Mouse (Mus musculus): ENCODE data around the gene Atp5s. TPM values are rescaled to one million over a fixed set of nuclear protein-coding genes. Genes with fewer than 3 reads are reported as not detected.

The Atp5s gene
- polyA plus RNA-seq, 1 experiment from 2014 or later, result 20.6 TPM

DNA sequence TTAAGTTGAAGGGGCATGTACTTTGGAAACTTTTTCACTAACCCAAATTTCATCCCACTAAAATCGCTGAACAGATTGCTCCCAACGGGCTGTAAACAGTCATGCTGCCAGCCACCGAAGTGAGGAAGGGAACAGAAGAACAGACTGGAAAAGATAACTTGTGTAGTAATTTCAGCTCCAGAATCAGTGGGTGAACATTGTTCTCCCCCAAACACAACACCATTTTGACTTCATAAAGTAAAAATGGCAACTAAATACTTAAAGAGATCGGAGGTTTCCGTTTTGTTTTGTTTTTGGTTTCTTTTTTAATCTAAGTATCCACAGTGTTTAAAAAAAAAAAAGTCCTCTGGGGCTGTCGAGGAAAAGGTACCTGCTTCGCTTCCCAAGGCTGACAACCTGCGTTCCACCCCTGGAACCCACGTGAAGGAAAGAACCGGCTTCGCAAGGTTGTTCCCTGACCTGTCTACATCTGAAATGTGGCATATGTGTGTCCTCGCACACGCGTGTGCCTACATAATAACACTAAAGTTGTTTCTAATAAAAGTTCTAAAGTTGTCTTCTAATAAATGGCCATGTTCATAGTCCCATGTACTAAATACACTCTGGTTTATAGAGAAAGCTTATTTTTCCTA is 41.8 kb upstream of the Atp5s start:
- TF ChIP-seq EP300 (optimal IDR thresholded peaks at IDR 0.05) (no peak), CTCF (IDR thresholded peaks at IDR 0.05; ENCODE audit: low read depth) (no peak)
- Histone ChIP-seq H3K4me1 (replicated peaks; ENCODE audit: control insufficient read depth, insufficient read depth) (no peaks in the 10 kb centered on the region), H3K9me3 (ENCODE audit: control insufficient read depth, low read length) (no peaks in the 10 kb centered on the region), H3K27ac (replicated peaks) (peak overlapping the region; percentile 8; the same call in 1 of the 2 replicates), H3K36me3 (ENCODE audit: control insufficient read depth, insufficient read depth, low read length) (no peaks in the 10 kb centered on the region), H3K4me2 (replicated peaks; ENCODE audit: low read depth) (peak overlapping the region; percentile 72), H3K27me3 (ENCODE audit: control insufficient read depth, insufficient read depth, low read length) (no peaks in the 10 kb centered on the region), H3K9ac (ENCODE audit: low read length) (no peak overlapping the region), H3K4me3 (ENCODE audit: low read depth, low read length) (peak overlapping the region; percentile 95)
- 33% methylated on average over 14 of the region's 14 CpGs for WGBS
- ATAC-seq (ENCODE audit: low FRiP score, low TSS enrichment), result no peak
- peak; percentile 28 for DNase-seq (ENCODE audit: low spot score)

DNA sequence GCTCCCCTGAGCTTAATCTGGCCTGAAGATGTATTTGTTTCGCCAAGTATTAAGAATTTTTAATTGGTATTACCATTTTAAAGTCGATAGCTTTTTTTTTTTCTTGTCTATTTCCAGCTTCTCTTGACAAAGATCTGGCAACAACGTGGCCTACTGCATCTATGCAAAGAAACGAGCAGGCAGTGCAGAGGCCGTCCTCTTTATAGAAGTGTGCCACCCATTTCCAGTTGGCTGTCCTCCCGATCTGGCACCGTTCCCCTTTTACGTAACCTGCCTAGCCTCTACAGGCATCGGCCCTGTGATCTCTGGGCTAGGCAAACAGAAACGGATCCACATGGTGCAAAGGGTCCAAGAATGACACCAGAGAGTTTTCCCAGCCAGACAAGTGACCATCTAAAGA is 41.2 kb upstream of the Atp5s start:
- DNase-seq (ENCODE audit: low spot score) (peak; percentile 81), ATAC-seq (ENCODE audit: low FRiP score, low TSS enrichment) (peak; percentile 50; the same call in 1 of the 2 replicates)
- no peak for TF ChIP-seq CTCF (IDR thresholded peaks at IDR 0.05; ENCODE audit: low read depth)
- no peak for TF ChIP-seq EP300 (optimal IDR thresholded peaks at IDR 0.05)
- Histone ChIP-seq H3K36me3 (ENCODE audit: control insufficient read depth, insufficient read depth, low read length) (no peaks in the 10 kb centered on the region), H3K9me3 (ENCODE audit: control insufficient read depth, low read length) (no peaks in the 10 kb centered on the region), H3K27ac (replicated peaks) (peak overlapping the region; percentile 8; the same call in 1 of the 2 replicates), H3K4me1 (replicated peaks; ENCODE audit: control insufficient read depth, insufficient read depth) (no peaks in the 10 kb centered on the region), H3K27me3 (ENCODE audit: control insufficient read depth, insufficient read depth, low read length) (no peaks in the 10 kb centered on the region), H3K9ac (ENCODE audit: low read length) (peak overlapping the region; percentile 13; the same call in 1 of the 2 replicates), H3K4me3 (ENCODE audit: low read depth, low read length) (no peak overlapping the region), H3K4me2 (replicated peaks; ENCODE audit: low read depth) (peak overlapping the region; percentile 72; the same call in 1 of the 2 replicates)
- WGBS, result 25% methylated on average over 10 of the region's 10 CpGs

DNA sequence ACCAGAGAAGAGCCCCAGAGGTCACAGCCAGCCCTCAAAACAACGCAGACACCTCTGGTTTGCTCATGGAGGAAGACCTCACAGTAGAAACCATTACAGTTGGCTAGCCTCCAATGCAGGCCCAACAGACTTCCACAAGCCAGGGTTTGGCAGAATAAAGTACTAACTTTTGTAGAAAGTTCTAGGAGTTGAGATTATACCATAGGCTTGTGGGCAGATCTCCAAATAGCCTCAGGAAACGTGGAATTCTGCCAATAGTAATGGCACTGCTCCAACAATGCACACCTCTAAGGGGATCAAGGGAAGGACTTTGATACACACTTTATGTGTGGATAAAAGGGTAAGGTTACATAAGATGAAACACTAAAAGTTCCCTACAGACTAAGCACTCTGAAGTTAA is 36.4 kb upstream of the Atp5s start:
- Histone ChIP-seq H3K27me3 (ENCODE audit: control insufficient read depth, insufficient read depth, low read length) (no peaks in the 10 kb centered on the region), H3K9me3 (ENCODE audit: control insufficient read depth, low read length) (no peaks in the 10 kb centered on the region), H3K4me2 (replicated peaks; ENCODE audit: low read depth) (no peak overlapping the region), H3K27ac (replicated peaks) (no peak overlapping the region), H3K9ac (ENCODE audit: low read length) (no peak overlapping the region), H3K4me1 (replicated peaks; ENCODE audit: control insufficient read depth, insufficient read depth) (no peaks in the 10 kb centered on the region), H3K4me3 (ENCODE audit: low read depth, low read length) (no peak overlapping the region), H3K36me3 (ENCODE audit: control insufficient read depth, insufficient read depth, low read length) (no peaks in the 10 kb centered on the region)
- WGBS, result 17% methylated on average over 2 of the region's 2 CpGs
- TF ChIP-seq CTCF (IDR thresholded peaks at IDR 0.05; ENCODE audit: low read depth) (no peak), EP300 (optimal IDR thresholded peaks at IDR 0.05) (no peak)
- DNase-seq (ENCODE audit: low spot score) (peak; percentile 81), ATAC-seq (ENCODE audit: low FRiP score, low TSS enrichment) (peak; percentile 69)

DNA sequence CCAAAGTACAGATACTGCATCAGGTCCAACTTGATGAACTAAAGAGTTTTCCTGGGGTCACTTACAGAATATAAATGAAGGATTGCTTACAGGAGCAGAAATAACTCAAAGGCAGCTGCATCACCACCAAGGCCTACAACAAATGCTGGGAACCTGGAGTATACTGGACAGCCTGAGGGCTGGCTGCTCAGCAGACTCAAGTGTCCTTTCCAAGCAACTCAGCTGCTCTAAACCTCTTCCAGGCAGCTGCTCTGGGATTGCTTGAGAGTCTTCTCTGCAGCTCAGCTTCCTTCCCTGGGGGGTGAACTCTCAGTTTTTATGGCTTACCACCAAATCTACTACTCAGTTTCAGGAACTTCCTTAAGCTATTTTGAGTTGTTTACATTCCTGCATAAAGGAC is 35.7 kb upstream of the Atp5s start:
- no peak for DNase-seq (ENCODE audit: low spot score)
- Histone ChIP-seq H3K4me3 (ENCODE audit: low read depth, low read length) (no peak overlapping the region), H3K4me2 (replicated peaks; ENCODE audit: low read depth) (no peak overlapping the region), H3K27me3 (ENCODE audit: control insufficient read depth, insufficient read depth, low read length) (no peaks in the 10 kb centered on the region), H3K9ac (ENCODE audit: low read length) (no peak overlapping the region), H3K4me1 (replicated peaks; ENCODE audit: control insufficient read depth, insufficient read depth) (no peaks in the 10 kb centered on the region), H3K9me3 (ENCODE audit: control insufficient read depth, low read length) (no peaks in the 10 kb centered on the region), H3K36me3 (ENCODE audit: control insufficient read depth, insufficient read depth, low read length) (no peaks in the 10 kb centered on the region), H3K27ac (replicated peaks) (no peak overlapping the region)
- no peak for ATAC-seq (ENCODE audit: low FRiP score, low TSS enrichment)
- no peak for TF ChIP-seq CTCF (IDR thresholded peaks at IDR 0.05; ENCODE audit: low read depth)
- no peak for TF ChIP-seq EP300 (optimal IDR thresholded peaks at IDR 0.05)

DNA sequence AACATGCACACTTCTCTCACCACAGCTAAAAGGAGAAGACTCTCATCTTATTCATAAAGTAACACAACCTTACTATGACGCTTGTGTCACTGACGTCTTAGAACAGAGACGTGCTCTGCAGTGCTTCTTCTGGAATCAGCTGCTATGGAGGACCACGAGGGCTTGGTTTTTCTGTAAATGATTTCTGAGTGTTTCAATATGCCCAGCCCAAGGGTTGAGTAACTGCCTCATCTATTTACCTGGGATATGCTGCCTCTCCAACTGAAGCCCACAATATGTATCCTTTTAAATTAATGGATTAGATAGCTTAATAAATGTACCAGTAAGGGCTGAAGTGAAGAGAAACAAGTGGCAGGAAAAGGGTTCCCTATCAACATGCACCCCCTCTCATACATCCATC is 34.0 kb upstream of the Atp5s start:
- 83% methylated on average over 4 of the region's 4 CpGs for WGBS

DNA sequence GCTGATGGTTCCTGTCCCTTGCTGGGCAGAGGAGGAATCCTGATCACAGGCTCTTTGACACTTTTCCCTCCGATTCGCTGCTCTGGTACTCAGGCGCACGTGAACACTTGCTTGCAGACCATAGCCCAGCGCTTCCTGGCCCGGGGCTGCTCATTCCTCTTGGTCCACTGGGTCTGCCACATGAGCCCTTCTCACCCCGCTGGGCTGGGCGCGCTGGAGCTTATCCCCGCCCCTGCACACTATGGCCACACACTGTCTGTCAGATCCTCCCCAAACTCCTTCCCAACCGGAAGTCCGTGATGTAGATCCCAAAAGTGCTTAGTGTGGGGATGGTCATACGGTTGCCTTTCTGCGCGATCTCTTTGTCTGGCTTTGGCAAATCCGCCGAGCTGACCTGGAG is 31.3 kb upstream of the Atp5s start:
- WGBS, result 85% methylated on average over 17 of the region's 17 CpGs

More for the DNA sequence above, 34.0 kb upstream of the Atp5s start:
- DNase-seq (ENCODE audit: low spot score) (no peak), ATAC-seq (ENCODE audit: low FRiP score, low TSS enrichment) (no peak)
- no peaks in the 10 kb centered on the region for H3K36me3 ChIP-seq (ENCODE audit: control insufficient read depth, insufficient read depth, low read length)
- no peak overlapping the region for H3K9ac ChIP-seq (ENCODE audit: low read length)
- H3K9me3 ChIP-seq (ENCODE audit: control insufficient read depth, low read length), result no peaks in the 10 kb centered on the region
- no peak overlapping the region for H3K27ac ChIP-seq (replicated peaks)
- H3K4me1 ChIP-seq (replicated peaks; ENCODE audit: control insufficient read depth, insufficient read depth), result no peaks in the 10 kb centered on the region
- H3K4me3 ChIP-seq (ENCODE audit: low read depth, low read length), result no peak overlapping the region
- TF ChIP-seq CTCF (IDR thresholded peaks at IDR 0.05; ENCODE audit: low read depth), result no peak
- no peak for TF ChIP-seq EP300 (optimal IDR thresholded peaks at IDR 0.05)
- H3K27me3 ChIP-seq (ENCODE audit: control insufficient read depth, insufficient read depth, low read length), result no peaks in the 10 kb centered on the region
- H3K4me2 ChIP-seq (replicated peaks; ENCODE audit: low read depth), result no peak overlapping the region

More for the DNA sequence above, 31.3 kb upstream of the Atp5s start:
- Histone ChIP-seq H3K9ac (ENCODE audit: low read length) (no peak overlapping the region), H3K36me3 (ENCODE audit: control insufficient read depth, insufficient read depth, low read length) (no peaks in the 10 kb centered on the region), H3K27ac (replicated peaks) (no peak overlapping the region), H3K27me3 (ENCODE audit: control insufficient read depth, insufficient read depth, low read length) (no peaks in the 10 kb centered on the region), H3K4me2 (replicated peaks; ENCODE audit: low read depth) (no peak overlapping the region), H3K4me1 (replicated peaks; ENCODE audit: control insufficient read depth, insufficient read depth) (no peaks in the 10 kb centered on the region), H3K4me3 (ENCODE audit: low read depth, low read length) (no peak overlapping the region), H3K9me3 (ENCODE audit: control insufficient read depth, low read length) (no peaks in the 10 kb centered on the region)
- ATAC-seq (ENCODE audit: low FRiP score, low TSS enrichment) (no peak), DNase-seq (ENCODE audit: low spot score) (no peak)
- TF ChIP-seq EP300 (optimal IDR thresholded peaks at IDR 0.05), result no peak
- no peak for TF ChIP-seq CTCF (IDR thresholded peaks at IDR 0.05; ENCODE audit: low read depth)
